Mouse (Mus musculus) embryonic fibroblast, embryonic 13.5 days (primary cell): ENCODE data around the gene Ugt1a9.

Experiments
- CTCF ChIP-seq: IDR thresholded peaks from 2 replicates; pipeline ENCODE4 v1.5.1; 2011; ENCODE audit warnings: mild to moderate bottlenecking, control low read depth, low read length, moderate library complexity, borderline replicate concordance; ENCODE audit not compliant: insufficient read depth
- POLR2A ChIP-seq: IDR thresholded peaks from 2 replicates; pipeline ENCODE4 v1.6.1; 2011; ENCODE audit warnings: low read depth, mild to moderate bottlenecking, control low read depth, low read length, moderate library complexity

DNA sequence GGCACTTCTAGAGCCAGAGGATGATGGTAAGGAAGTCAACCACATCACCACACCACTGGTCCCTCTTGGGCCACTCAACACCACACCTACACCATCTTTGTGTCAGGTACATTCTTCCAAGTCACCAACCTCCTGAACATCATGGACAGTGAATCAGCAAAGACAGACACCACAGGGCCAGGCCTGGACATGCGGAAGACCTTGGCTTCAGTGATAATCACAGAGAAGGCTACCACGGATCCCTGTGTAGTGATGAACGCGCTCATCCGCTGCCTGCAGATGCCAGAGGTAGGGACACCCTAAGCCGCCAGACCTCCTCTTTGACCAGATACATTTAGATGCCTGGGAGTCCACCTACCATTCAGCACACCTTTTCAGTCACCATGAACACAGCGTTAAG, 157.5 kb downstream of the Ugt1a9 start:
- no peak for TF ChIP-seq POLR2A
- no peak for TF ChIP-seq CTCF
